Mouse (Mus musculus) spleen, adult 12 weeks (tissue): ENCODE data around the gene Ptdss2.

Source experiments
- DNase-seq: peaks from one replicate; pipeline ENCODE4 v3.0.0; 2022; ENCODE audit warnings: low spot score

Gene Ptdss2

DNA sequence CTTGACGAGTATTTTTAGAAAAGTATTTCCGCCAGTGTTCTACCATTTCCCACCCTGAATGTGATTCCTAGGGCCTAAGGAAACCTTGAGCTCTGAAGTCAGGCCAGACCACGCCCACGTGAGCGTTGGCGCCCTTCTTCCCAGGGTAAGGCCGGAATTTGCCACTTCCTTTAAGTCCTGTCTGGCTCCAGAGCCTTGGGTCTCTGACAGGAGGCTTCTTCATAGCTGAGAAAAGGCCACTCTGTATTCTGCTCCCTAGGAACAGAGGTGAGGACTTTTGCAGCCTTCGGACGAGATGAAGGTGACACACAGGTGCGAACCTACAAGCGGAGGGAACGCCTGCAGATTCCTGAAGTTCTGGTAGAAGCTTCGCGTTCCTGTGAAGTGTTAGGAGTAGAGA, at the start of gene Ptdss2:
Ptdss2 (plus strand) TSS at position 138 of the 400 bp plus-strand sequence.
- no peak for DNase-seq

DNA sequence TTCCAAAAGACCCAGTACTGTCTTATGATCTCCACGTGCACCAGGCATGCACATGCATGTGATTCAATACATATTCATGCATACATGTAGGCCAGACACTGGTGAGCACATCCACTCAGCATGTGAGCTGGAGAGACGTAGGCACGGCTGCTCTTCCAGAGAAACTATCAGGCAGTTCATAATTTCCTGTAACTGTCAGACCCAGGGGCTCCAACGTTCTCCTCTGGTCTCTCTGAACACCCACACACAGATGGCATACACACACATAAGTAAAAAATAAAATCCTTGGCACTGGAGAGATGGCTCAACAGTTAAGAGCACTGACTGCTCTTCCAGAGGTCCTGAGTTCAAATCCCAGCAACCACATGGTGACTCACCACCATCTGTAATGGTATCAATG, 48.4 kb upstream of the Ptdss2 start:
- no peak for DNase-seq

DNA sequence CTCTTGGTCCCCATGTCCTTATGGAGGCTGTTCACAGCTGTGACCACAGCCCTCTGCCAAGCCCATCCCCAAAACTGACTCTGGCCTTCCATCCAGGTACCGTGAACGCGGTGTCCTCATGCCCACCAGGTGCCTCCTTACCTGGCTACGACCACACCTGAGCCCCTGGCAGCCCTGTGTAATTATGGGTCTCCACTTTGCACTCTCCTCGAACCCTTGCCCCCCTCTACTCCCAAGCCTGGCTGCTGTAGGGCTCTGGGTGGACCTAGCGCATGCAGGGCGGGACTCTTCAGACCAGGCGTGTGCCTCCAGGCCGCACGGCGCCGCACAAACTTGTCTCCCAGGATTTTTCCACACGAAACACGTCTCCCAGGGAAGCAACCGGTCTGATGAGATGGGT, 44.3 kb upstream of the Ptdss2 start, which contains the start of gene Pkp3:
Pkp3 (plus strand) TSS at position 378 of the 400 bp plus-strand sequence.
- no peak for DNase-seq

DNA sequence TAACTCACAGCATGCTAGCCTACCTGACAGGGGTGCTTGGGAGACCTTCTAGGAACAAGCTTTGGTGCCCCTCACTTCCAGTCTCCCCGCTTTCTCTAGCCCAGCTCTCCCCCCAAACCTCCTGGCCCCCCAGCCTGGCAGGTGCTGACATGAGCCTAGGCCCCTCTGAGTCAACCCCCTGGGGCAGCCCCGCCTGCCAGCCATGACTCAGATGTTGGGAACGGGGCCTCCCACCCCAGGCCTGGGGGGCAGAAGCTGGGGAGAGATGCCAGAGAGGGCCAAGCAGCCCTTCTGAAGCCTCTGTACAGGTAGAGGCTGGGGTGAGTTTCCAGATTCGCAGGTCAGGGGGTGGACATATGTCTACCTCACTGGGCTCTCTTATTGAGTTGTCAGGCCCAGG, 43.3 kb upstream of the Ptdss2 start:
- no peak for DNase-seq

DNA sequence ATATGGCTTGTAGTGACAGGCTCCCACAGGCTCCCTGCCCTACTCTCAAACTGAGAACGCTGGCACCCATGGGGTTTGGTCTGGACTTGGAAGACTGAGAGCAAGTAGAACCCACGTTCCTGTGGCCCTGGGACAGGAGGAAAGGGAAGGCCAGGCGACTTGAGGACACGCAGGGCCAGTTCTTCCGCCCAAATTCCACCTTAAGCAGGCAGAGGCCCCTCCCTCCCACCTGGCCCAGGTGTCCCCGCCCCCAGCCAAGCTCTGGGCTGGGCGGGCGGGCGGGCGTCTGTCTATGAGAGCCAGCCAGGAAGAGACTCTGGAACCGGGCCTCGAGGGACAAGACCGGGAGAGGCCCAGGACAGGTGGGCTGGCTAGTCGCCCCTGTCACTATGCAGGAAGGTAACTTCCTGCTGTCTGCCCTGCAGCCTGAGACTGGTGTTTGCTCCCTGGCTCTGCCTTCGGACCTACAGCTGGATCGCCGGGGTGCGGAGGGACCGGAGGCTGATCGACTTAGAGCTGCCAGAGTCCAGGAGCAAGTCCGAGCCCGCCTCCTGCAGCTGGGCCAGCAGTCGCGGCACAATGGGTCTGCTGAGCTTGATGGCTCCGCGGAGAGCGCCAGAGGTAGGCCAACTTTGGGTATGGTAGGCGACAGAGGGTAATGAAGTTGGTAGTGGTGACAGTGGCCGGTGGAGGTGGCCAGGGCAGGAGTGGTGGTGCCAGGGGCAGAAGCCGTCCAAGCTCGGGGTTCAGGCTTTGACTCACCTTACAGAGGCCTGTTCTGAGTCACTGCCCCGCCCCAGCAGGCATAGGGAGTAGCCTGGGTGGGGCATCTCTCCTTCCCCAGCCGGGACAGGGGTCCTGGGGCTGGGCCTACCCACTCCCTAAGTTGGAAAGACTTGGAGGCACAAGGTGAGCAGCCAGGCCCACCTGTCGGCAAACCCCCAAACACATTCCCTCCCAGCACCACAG, 42.4 kb upstream of the Ptdss2 start:
- DNase-seq: no peak

DNA sequence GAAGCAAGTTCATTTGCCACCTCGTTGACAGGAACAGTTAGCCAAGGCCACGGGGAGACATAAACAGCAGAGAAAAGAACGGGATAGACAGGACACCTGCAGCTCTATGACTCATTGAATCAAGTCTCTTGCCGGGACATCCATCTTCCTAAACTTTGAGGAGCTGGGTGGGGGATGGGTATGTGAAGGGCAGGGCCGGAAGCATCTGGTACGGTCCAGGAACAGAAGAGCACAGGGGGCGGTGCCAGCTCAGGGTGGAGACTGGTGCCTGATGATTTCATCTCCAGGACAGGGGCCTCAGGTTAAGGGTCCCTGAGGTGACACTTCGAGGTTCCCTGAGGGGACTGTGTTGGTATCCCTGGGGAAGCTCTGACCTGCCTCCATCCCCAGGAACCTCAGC, 34.3 kb upstream of the Ptdss2 start:
- DNase-seq: no peak

DNA sequence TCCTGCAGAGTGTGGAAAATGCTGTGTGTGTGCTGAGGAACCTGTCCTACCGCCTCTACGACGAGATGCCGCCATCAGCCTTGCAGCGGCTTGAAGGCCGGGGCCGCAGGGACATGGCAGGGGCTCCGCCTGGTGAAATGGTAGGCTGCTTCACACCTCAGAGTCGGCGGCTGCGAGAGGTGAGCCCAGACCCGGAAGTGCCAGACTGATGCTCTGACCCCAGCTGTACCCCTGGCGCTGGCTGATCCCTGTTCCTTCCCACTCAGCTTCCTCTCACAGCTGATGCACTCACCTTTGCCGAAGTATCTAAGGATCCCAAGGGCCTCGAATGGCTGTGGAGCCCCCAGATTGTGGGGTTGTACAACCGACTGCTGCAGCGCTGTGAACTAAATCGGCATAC, 33.7 kb upstream of the Ptdss2 start:
- no peak for DNase-seq

DNA sequence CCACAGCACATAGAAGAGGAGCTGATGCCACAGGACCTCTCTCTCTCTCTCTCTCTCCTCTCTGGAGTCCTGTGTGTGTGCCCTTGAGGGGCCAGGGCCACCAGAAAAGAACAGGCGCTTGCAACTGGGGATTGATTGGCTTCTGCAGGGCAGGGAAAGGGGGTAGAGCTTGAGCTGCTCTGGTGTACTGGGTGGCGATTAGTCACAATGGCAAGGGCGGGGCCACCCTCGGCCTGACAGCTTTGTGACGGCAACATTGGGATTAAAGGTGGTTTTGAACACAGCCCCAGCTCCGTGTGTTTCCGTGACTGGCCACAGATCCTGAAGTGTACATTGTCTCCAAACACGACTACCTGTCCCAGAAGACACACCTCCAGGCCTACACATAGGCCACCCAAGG, 32.0 kb upstream of the Ptdss2 start:
- no peak for DNase-seq

DNA sequence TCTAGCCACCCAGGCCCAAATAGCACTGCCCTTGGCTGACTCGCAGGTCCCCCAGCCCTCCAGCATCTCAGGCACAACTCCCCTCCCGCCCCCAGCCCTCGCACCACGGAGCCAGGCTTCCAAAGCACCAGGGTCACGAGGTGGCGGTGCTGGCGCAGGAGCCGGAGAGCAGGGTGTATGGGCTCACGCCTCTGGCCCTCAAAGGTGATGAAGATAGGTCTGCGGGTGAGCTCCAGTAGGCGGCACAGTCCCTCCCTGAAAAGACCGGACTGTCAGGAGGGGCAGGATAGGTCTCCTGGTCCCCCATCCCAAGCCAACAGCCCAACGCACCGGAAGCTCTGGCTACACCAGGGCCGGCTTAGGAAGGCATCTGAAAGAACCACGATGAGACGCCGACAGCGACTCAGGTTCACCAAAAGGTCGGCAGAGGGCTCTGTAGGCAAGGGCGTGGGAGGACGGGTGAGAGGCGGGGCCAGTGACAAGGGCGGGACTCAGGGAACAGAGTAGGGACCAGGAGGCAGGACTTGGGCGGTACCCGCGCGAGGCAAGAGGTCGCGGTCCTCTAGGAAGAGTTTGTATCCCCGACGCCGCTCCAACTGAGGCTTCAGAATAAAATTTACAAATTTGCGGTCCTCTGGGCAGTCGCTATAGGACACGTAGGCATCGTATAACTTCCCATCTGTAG, 30.0 kb upstream of the Ptdss2 start:
- DNase-seq: peak; percentile 83

DNA sequence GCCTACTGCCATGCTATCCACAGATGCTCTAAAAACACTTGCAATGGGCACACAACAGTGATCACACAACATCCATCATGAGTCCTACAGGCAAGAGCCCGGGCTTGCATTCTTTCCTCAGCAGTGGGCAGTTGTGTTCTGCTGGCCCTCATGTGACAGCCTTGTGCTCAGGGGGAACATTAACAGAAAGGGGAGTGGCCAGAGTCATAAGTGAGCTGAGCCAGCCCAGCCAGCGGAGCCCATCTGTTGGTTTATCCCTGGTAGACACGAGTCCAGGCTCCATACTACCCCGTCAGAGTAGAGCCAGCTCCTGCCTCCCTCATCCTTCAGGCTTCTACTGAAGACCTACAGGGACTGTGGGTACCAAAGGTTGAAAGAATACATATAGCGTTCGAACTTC, 28.2 kb upstream of the Ptdss2 start:
- DNase-seq: no peak

DNA sequence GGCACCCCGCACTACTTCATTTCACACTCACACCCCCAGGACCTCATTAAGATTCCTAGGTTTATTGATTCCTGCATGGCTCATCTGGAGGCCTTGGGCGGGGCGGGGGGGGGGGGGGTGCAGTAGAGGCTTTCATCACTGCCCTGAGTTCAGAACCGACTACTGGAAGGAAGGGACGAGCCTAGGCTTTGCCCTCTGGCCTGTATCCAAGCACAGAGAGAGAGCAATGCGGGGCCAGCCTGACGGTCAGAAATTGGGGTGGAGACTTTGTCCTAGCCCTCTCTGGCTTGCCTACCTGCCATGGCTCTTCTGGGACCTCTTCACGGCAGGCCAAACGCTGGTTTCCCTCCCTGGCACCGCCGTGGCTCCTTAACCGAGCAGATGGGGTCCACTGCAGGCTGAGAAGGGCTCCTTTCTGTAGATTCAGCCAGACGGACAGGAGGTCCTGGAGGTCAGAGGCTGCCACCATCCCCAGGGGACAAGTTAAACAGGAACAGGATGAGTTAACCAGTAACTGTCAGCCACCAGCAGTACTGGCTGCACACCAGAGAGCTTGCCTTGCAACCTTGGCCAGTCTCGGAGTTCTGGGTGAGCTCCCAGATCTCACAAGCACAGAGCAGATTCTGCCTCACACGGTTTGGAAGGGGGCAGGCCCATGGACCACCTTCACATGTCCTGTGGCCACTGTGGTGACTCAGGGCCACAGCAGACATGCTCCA, 27.5 kb upstream of the Ptdss2 start:
- no peak for DNase-seq

DNA sequence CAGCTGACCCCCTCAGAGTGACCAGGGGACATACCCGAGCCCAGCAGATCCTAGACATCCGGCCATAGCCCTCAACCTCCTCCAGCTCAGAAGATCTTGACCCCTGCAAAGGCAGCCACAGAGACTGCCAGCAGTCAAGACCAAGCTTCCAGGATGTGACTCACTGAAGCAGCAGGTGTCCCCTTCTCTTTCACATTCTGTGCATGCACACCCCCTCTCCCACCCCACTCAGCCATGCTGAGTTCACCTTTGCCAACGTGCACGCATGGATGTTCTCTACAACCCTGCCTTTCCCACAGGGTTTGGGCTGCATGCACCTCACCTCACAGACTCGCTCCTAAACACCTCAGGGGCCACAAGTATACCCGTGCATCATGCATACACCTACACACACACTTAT, 26.2 kb upstream of the Ptdss2 start:
- no peak for DNase-seq

DNA sequence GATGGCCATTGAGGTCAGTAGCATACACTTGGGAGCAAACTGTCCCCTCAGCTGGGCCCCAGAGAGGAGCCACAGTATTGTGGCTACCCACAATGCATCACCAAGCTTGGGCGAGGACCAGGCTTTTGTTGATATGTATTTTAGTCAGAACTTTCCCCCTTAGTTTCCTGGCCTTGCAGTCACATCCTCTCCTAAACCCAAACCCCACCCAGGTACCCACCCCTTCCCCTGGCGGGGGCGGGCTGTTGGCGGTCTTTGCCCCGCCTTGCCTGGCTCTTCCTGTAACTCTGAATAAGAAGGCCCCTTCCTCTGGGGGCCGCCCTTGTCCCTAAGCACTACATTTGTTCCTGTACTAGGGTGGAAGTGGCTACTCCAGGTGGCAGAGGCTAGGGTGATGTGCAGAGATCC, 25.5 kb upstream of the Ptdss2 start:
- DNase-seq: peak; percentile 75

DNA sequence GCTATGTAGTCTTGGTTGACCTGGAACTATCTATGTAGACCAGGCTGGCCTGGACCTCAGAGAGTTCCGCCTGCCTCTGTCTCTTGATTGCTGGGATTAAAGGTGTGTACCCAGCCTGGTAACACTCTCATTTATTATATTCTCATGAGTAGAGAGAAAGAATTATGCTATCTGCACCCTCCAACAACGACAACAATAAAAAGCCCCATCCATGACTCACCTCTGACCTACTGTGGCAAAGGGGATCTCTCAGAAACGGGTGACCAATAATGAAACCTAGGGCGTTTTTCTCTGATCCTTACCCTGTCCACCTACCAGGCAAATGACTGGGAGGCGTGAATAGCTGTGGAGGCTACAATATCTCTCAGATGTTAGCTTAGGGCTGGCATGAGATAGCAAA, 25.0 kb upstream of the Ptdss2 start:
- DNase-seq: no peak

DNA sequence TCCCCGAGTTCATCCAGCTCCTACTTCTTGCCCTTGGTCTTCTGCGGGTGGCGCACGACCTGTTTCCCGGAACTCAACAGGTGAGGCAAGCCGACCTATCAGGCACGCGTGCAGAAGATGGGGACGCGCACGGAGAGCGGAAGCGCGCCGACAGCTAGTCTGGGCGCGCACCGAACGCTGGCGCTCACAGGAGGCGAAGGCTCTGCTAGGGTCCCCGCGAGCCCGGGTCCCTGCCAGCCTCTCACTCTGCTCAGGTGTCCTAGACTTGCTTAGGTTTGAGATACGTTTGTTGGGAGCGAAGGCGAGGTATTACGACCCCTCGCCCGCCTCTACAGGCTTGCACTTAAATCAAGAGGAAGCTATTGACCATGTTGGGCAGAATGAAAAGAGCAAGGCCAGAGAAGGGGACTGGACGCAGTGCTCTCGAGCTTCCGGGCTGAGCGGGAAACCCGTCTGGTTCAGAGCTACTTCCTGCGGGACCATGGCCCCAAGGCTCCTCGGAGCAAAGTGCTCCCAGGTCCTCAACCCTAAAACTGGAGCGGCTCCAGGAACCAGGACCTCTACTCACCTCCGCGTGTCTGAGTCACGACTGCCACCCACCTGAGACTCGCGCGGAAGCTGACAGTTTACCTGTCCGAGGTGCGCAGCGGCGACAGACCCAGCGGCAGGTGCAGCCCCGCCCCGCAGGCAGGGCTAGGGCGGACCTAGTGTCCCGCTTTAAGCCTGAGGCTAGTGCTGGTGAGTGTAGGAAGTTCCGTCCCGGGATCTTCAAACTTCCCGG, 22.1 kb upstream of the Ptdss2 start, which contains the start of gene Sigirr:
Sigirr (minus strand) TSS at position 662 of the 781 bp plus-strand sequence.
- DNase-seq: no peak

DNA sequence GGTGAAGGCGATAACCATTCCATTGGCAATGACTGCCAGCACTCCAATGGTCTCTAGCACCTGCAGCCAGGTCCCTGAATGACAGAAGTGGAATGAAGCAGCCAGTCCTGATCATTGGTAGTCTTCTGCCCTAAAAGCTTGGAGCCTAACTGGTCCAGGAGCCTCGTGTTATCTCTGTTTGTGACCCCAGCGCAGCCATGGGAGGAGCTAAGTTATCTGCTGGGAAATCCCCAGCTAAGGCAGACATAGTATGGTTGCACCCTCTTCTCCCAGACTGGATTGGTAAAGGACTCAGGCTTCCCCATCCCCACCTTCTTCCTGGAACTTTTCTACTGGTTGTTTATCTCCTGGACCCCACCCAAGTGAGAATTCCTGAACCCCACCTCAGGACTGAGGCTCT, 19.0 kb upstream of the Ptdss2 start:
- DNase-seq: no peak

DNA sequence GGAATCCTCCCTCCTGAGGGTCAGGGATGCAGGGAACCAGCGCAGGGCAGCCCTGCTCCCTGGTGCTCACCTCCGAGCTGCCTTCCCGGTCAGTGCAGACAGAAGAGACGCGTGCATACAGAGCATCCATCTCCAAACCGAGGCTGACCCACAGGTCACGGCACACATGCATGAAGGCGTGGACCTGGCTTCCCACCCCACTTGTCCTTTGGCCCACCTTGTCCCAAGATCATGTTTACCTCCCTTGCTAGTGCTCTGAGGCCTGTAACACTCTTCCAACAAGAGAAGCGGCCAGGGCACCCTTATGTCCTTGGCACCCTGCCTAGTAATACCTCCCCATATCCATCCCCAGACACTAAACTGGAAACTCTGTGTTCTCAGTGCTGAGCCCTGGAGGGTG, 6.3 kb upstream of the Ptdss2 start:
- DNase-seq: no peak

DNA sequence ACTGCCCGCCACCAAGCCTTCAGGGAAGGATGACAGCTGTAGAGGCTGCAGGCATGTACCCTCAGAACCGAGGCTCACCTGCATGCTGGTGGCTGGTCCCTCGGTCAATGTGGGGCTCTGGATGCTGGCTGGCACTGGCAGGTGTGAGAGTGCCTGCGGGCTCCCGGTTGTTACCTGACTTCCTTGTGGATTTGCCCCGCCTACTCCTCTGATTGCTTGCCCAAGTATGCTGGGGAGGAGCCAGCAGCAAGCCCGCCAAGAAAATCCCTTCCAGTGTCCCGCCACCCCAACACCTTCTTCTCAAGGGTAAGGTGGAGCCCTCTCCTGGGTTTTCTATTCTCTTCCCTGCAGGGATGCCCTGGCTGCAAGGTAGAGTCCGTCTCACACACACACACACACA, 4.5 kb upstream of the Ptdss2 start, which contains the start of gene Ano9:
Ano9 (minus strand) TSS at position 171 of the 400 bp plus-strand sequence.
- DNase-seq: no peak

DNA sequence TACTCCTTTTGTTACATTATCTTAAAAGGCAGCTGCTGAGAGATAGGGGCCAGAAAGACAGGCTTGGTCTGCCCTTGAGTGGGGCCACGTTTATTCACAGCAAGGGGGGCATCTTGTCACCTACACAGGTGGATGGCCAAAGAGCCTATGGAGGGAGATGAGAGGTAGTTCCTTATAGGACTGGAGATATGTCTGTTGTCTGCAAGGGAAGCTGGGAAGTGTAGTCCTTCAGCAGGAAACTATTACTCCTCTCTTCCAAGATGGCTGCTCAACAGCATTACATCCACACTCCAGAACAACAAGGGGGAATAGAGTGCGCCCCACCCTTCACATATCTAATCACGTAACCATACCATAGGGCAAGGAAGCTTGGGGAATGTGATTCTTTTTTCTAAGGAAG, 2.7 kb upstream of the Ptdss2 start:
- no peak for DNase-seq

DNA sequence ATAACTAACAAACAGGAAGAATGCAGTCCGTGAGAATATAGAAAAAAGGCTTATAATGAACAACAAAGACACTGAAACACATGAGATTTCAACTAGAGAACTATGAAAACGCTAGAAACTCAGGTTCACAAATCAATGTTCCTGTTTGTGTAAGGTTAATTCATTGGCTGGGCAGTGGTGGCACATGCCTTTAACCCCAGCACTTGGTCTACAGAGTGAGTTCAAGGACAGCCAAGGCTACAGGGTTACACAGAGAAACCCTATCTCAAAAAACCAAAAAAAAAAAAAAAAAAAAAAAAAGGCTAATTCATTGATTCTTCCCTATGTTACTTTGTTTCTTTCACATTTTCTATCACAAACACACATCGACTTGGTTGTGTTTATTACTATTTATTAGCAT, 1.6 kb upstream of the Ptdss2 start:
- DNase-seq: no peak

DNA sequence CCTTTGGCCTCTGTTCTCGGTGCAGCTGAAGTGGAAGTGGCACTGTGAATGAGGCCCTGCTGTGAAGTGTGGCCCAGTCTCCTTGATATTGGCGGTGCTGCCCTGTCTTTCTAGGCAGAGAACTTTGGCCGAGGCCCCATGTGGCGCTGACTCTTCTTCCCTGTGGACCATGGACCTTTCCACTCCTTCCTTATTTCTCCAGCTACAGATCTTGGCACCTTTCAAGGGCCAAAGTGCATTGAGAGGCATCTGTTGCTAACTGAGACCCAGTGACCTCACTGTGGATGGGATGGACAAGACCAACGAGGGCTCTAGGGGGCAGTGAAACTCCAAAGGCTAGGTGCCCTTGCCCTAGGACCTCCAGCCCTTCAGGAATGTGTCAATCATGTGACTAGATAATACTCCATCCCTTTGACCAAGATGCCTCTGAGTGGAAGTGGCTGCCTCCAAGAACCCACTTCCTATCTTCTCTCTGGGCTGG, 1.1 kb upstream of the Ptdss2 start:
- DNase-seq: no peak
